Mouse (Mus musculus) ES-E14 (cell line): Measurements from ENCODE around the gene Dmac2. TPM values are rescaled to one million over a fixed set of nuclear protein-coding genes. Genes with fewer than 3 reads are reported as not detected.

Experiments used
- DNase-seq: peaks from one replicate; pipeline ENCODE4 v3.0.0-alpha.2; 2013; ENCODE audit warnings: low read depth, low spot score
- H3K27ac ChIP-seq: 2 replicates; pipeline ENCODE4 v1.5.1; 2012; ENCODE audit warnings: low read depth, mild to moderate bottlenecking, low read length, moderate library complexity, mixed read lengths; ENCODE audit not compliant: poor library complexity, insufficient read depth, severe bottlenecking
- H3K36me3 ChIP-seq: 2 replicates; pipeline ENCODE4 v1.6.1; 2012; ENCODE audit warnings: mild to moderate bottlenecking, low read length, moderate library complexity, mixed read lengths; ENCODE audit not compliant: control insufficient read depth, poor library complexity, insufficient read depth, severe bottlenecking
- H3K4me1 ChIP-seq, 2 experiments: fragments of 150-350 bp in 1 of 2; sonication (generic) in 1 of 2; 2 replicates each; pipeline ENCODE4 v1.6.1; 2012; ENCODE audit warnings: low read length in 2 of 2, mild to moderate bottlenecking in 1 of 2, mixed read lengths in 1 of 2; ENCODE audit not compliant: control insufficient read depth in 2 of 2, insufficient read depth in 2 of 2, poor library complexity in 1 of 2
- H3K4me3 ChIP-seq, 2 experiments: fragments of 150-350 bp in 1 of 2; sonication (generic) in 1 of 2; 2 replicates each; pipeline ENCODE4 v1.5.1; 2012; ENCODE audit warnings: low read length in 2 of 2, low read depth in 1 of 2, mild to moderate bottlenecking in 1 of 2, mixed read lengths in 1 of 2; ENCODE audit not compliant: insufficient read depth in 1 of 2, poor library complexity in 1 of 2, severe bottlenecking in 1 of 2
- H3K9ac ChIP-seq: 2 replicates; pipeline ENCODE4 v1.6.1; 2012; ENCODE audit warnings: low read depth, mild to moderate bottlenecking, low read length, mixed read lengths; ENCODE audit not compliant: poor library complexity, insufficient read depth, severe bottlenecking
- H3K9me3 ChIP-seq: fragments of 150-350 bp; sonication (generic); 2 replicates; pipeline ENCODE4 v1.6.1; 2012; ENCODE audit warnings: low read depth, mild to moderate bottlenecking, low read length; ENCODE audit not compliant: control insufficient read depth, insufficient read depth
- CHD2 ChIP-seq: IDR thresholded peaks from 2 replicates; pipeline ENCODE4 v1.6.1; 2014; ENCODE audit warnings: mild to moderate bottlenecking, low read depth, low read length, inconsistent platforms
- HCFC1 ChIP-seq: IDR thresholded peaks from 2 replicates; pipeline ENCODE4 v1.6.1; 2012; ENCODE audit warnings: low read length, inconsistent platforms, borderline replicate concordance; ENCODE audit not compliant: insufficient read depth
- MAFK ChIP-seq: IDR thresholded peaks from 2 replicates; pipeline ENCODE4 v1.6.1; 2014; ENCODE audit warnings: mild to moderate bottlenecking, low read depth, low read length, inconsistent platforms; ENCODE audit not compliant: insufficient read depth
- ZC3H11A ChIP-seq: IDR thresholded peaks from 2 replicates; pipeline ENCODE4 v1.6.1; 2012; ENCODE audit warnings: low read depth, mild to moderate bottlenecking, inconsistent platforms, low read length, borderline replicate concordance
- ZNF384 ChIP-seq: IDR thresholded peaks from 2 replicates; pipeline ENCODE4 v1.6.1; 2012; ENCODE audit warnings: low read depth, low read length, inconsistent platforms
- in situ Hi-C, 2 experiments: fragments of 600-800 bp; cut with MboI; formaldehyde crosslinking; loops; one replicate each; pipeline ENCODE4 v1.15.1; 2025; ENCODE audit warnings: low sequenced_read_pairs in 2 of 2, inconsistent platforms in 1 of 2; ENCODE audit not compliant: unreplicated experiment in 2 of 2
- total RNA-seq: library from RNA; depleted of rRNA; stranded (reverse); fragments of 300-350 nt; gene quantifications from 2 replicates; pipeline ENCODE4 v1.2.3, GENCODE M21; 2012

Dmac2 gene
- total RNA-seq, 1 experiment = 30.0 TPM

GRCm38 (mm10) chr7:25620101-25620500 lies 887 bp downstream of the Dmac2 start:
- peak overlapping the region; percentile 91; the same call in 1 of the 2 replicates for H3K9ac ChIP-seq
- H3K27ac ChIP-seq = no peak overlapping the region
- H3K4me1 ChIP-seq = peaks cover 1 to 13% of the 10 kb centered on the region in 2 experiments; a peak in 3 of 4 replicates
- H3K4me3 ChIP-seq = peak overlapping the region; percentile 83 to 87
- in situ Hi-C loops = no loop called here
- DNase-seq = no peak
- no peaks in the 10 kb centered on the region for H3K9me3 ChIP-seq
- peaks cover 20% of the 10 kb centered on the region for H3K36me3 ChIP-seq
- TF ChIP-seq ZC3H11A (no peak), CHD2 (no peak), HCFC1 (no peak), MAFK (no peak), ZNF384 (no peak)

- no peak for DNase-seq
- Histone ChIP-seq H3K27ac (no peak overlapping the region), H3K9ac (no peak overlapping the region), H3K4me1 (peaks cover 1 to 13% of the 10 kb centered on the region in 2 experiments; a peak in 3 of 4 replicates), H3K4me3 (no peak overlapping the region), H3K9me3 (no peaks in the 10 kb centered on the region), H3K36me3 (peaks cover 22% of the 10 kb centered on the region)
- in situ Hi-C loops = no loop called here
- TF ChIP-seq CHD2 (no peak), HCFC1 (no peak), ZNF384 (no peak)
Measured at GRCm38 (mm10) chr7:25620751-25621150, 1.5 kb downstream of the Dmac2 start.

DNA sequence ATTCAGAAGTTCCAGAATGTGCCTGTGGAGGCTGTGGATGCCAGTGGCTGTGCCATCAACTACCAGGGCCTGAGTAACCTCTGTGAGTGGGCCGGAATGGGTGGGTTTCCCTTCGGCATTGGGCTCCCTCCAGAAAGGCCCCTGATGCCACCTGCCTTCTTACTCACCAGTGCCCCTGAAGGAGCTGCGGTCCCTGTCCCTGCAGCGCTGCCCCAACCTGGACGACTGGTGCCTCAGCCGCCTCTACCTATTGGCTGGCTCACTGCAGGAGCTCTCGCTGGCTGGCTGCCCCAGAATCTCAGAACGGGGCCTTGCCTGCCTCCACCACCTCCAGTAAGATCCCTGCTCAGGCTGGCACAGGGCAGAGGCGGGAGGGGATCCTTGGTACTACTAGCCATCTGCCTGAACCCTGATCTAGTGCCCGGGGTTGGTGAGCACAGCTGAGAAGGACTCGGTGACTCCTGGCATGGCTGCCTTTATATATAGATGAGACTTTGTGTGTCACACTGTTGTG lies 4.7 kb downstream of the Dmac2 start:
- Histone ChIP-seq H3K4me3 (no peak overlapping the region), H3K36me3 (peaks cover 22% of the 10 kb centered on the region), H3K9me3 (no peaks in the 10 kb centered on the region), H3K4me1 (peaks cover 0 to 19% of the 10 kb centered on the region in 2 experiments; a peak in 3 of 4 replicates), H3K27ac (no peak overlapping the region), H3K9ac (no peak overlapping the region)
- TF ChIP-seq ZNF384 (no peak), CHD2 (no peak), HCFC1 (no peak), MAFK (no peak), ZC3H11A (no peak)
- DNase-seq = no peak
- in situ Hi-C loops = no loop called here

- no peak overlapping the region for H3K4me3 ChIP-seq
- no peak overlapping the region for H3K27ac ChIP-seq
- H3K9ac ChIP-seq = no peak overlapping the region
- H3K4me1 ChIP-seq = peaks cover 0 to 19% of the 10 kb centered on the region in 2 experiments; a peak in 3 of 4 replicates
- peaks cover 26% of the 10 kb centered on the region for H3K36me3 ChIP-seq
- DNase-seq = no peak
- no peak for TF ChIP-seq MAFK
- no peak for TF ChIP-seq ZNF384
- no peak for TF ChIP-seq HCFC1
- no peak for TF ChIP-seq ZC3H11A
- no peak for TF ChIP-seq CHD2
- H3K9me3 ChIP-seq = no peaks in the 10 kb centered on the region
- in situ Hi-C loops = no loop called here
Measured at GRCm38 (mm10) chr7:25624851-25625250, 5.6 kb downstream of the Dmac2 start.
